Mouse (Mus musculus): ENCODE results near the gene Zfp688.
A peak's percentile ranks its signal among the peaks of the same experiment; 100 is the strongest.
"Not testable (repeated sequence)": the region's sequence is repeated elsewhere in the genome, so short reads cannot be mapped to it uniquely, and the experiment has no call there.

Zfp688 gene

DNA sequence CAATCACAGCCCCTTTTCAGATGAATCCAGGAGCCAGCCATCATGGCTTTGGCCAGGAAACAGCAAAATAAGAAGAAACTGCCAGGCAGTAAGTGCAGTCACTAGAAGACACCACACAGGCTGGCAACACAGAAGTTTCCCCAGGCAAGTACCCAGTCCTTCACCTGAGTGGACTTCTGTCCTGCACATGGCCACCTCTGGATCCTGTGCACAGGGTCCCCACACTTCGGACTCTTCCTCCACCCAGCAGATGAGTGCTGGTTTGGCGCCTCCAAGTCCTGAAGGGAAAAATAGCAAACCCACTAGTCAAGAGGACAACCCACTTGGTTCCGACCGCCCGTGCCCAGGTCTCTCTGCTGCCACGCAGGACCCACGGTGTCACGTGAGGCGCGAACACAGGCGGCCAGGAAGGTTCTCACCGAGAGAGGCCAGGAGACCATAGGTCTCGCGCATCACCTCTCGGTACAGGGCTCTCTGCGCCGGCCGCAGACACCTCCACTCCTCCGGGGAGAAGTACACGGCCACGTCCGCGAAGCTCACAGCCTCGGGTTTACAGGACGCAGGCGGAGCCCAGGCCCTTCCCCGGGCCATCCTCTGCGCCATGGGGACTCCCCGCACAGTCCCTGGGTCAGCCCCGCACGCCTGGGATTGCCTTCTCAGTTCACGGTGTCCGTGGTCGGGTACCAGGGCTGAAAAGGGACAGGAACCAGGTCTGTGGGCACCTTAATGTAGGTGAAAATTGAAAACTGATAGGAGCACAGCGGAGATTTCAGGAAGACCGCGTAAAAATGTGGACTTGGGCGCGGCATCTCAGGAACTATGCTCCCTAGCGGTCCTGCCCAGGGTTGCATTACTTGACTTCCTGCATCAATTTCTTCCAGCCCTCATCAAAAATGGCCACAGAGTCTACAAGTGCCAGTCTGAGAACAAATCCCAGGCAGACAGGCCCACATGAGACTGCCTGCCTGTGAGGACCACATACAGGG is 15.6 kb downstream of the Zfp688 start, which contains the start of gene Zfp764:
Gene Zfp764, minus strand, starts transcription at position 821 of the 986 bp plus-strand sequence.
- DNase-seq, result peak; percentile 66 to 88

DNA sequence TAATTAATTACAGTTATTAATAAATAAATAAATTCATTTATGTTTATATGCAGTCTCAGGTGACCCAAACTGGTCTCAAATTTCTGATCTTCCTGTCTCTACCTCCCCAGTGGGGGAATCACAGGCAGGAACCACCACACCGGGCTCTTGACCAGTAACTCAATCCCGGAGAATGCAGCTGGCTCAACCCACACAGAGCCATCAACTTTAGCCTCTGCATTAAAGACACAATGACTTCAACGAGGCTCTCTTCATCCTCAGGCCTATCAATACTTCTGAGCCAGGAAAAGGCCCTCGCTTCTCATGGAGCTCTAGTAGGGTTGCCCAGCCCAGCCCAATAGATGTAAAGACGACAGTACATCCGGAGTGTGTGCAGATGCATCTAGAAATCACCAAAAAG is 17.8 kb downstream of the Zfp688 start:
- DNase-seq, result not testable (repeated sequence)

DNA sequence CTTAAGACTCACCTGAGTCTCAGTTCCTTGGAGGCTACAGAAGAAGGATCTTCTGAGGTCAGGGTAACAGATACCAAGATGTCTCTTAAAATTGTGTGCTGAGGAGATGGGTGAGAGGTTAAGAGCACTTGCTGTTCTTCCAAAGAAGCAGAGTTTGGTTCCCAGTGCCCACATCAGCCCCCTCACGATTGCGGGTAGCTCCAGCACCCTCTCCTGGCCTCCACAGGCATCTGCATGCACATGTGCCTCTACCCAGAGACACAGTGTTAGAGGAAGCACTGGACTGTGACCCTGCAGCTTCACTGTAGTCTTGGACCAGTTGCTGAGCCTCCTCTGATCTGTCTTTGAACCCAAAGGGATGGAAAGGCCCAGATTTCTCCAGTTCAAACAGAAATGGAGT is 18.9 kb downstream of the Zfp688 start:
- DNase-seq, result no peak

- DNase-seq, result no peak
Observed at GRCm38 (mm10) chr7:127400355-127400754, 21.5 kb downstream of the Zfp688 start.

DNA sequence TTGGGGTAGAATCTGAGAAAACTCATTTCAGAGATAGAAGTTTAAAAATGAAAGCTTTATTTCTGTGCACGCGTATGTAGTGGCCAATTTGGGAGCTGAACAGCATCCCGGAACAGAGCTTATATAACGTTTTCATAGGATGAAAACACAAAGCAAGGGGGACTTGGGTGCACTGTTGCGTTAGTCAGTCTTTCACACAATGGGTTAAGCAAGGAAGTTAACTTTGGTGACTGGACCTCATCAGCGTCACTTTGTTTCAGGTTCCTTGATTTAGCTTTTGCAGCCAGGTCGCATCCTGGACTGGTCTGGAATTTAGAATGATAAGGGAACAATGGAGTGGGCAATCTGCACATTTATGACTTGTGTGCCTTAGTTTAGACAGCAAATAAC is 27.9 kb downstream of the Zfp688 start:
- no peak for DNase-seq

GRCm38 (mm10) chr7:127393157-127393943 is 28.5 kb downstream of the Zfp688 start, which contains the start of gene E430018J23Rik:
Gene E430018J23Rik, minus strand, starts transcription at chr7:127393629.
- DNase-seq, result peak; percentile 90 to 94

- DNase-seq, result no peak
Observed at GRCm38 (mm10) chr7:127392251-127392824, 29.5 kb downstream of the Zfp688 start.

- DNase-seq, result no peak
Observed at GRCm38 (mm10) chr7:127391538-127391937, 30.3 kb downstream of the Zfp688 start.

- DNase-seq, result no peak
Observed at GRCm38 (mm10) chr7:127390306-127390705, 31.6 kb downstream of the Zfp688 start.

GRCm38 (mm10) chr7:127388201-127388600 is 33.7 kb downstream of the Zfp688 start:
- DNase-seq, result not testable (repeated sequence)

DNA sequence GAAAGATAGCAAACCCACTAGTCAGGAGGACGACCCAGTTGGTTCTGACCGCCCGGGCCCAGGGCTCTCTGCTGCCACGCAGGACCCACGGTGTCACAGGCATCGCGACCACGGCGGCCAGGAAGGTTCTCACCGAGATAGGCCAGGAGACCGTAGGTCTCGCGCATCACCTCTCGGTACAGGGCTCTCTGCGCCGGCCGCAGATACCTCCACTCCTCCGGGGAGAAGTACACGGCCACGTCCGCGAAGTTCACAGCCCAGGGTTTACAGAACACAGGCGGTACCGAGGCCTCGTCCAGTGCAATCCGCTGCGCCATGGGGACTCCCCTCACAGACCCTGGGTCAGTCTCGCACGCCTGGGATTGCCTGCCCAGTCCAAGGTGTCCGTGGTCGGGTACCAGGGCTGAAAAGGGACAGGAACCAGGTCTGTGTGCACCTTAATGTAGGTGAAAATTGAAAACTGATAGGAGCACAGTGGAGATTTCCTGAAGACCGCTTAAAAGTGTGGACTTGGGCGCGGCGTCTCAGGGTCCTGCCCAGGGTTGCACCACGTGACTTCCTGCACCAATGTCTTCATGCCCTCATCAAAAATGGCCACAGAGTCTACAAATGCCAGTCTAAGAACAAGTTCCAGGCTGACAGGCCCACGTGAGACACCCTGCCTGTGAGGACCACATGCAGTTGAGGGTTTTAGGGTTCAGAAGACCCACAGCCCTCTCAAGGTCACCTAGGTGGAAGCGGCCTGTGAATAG is 35.1 kb downstream of the Zfp688 start, which contains the start of gene 9130019O22Rik:
Gene 9130019O22Rik, minus strand, starts transcription at position 526 of the 752 bp plus-strand sequence.
- DNase-seq, result peak; percentile 71 to 88

GRCm38 (mm10) chr7:127385560-127385959 is 36.3 kb downstream of the Zfp688 start:
- not testable (repeated sequence) for DNase-seq

- DNase-seq, result no peak
Observed at GRCm38 (mm10) chr7:127378310-127378921, 43.5 kb downstream of the Zfp688 start.

GRCm38 (mm10) chr7:127375271-127376245 is 46.3 kb downstream of the Zfp688 start, which contains the start of gene Zfp747:
Gene Zfp747, minus strand, starts transcription at chr7:127376050.
- peak; percentile 82 to 89 for DNase-seq

DNA sequence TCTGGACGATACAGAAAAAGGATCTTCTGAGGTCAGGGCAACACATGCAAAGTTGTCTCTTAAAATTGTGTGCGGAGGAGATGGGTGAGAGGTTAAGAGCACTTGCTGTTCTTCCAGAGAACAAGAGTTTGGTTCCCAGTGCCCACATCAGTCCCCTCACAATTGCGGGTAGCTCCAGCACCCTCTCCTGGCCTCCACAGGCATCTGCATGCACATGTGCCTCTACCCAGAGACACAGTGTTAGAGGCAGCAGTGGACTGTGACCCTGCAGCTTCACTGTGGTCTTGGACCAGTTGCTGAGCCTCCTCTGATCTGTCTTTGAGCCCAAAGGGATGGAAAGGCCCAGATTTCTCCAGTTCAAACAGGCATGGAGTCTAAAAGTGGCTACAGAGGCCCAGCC is 50.0 kb downstream of the Zfp688 start:
- DNase-seq, result not testable (repeated sequence)

DNA sequence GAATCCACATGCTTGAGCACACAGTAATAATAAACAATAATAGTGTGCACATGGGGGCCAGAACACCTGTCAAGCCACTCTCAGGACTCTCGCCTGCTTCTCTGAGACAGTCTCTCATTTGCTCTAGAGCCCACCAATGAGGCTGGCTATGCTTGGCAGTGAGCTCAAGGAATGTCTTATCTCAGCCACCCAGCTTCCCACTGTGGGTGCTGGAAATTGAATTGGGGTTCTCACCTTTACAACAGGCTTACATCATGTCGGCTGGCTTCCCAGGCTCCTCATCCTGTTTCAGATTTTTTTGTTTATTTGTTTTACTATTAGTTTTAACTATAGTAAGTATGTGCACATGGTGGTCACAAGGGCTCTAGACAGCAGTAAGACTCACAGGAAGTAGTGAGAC is 50.7 kb downstream of the Zfp688 start:
- no peak for DNase-seq
